Mouse (Mus musculus): ENCODE measurements around the gene Tns3.

DNA sequence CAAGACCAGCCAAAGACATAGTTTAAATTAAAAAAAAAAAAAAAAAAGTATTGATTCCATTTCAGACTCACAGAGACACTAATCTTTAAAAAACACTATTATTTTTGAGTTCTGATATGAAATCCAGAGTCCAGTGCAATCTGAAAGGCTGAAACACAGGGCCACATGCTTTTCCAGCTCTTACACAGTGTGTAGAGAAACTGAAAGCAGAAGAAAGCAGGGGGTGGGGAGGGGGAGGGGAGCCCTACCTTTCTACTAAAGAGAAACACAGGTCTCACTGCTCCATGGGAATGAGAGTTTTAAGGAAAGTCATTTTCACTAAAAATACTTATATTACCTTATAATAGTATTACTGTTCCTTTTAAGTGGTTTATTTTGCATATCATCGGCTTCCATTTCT is 57.2 kb downstream of the Tns3 start:
- no peak for TF ChIP-seq CTCF (IDR thresholded peaks at IDR 0.05; ENCODE audit: low read depth)
- no peak for TF ChIP-seq EP300 (IDR thresholded peaks at IDR 0.05; ENCODE audit: low read depth)

Measured in liver, postnatal 0 days (tissue).